Mouse (Mus musculus) embryonic facial prominence, embryonic 10.5 days (tissue): ENCODE measurements around the gene Nup155. TPM values are rescaled to one million over a fixed set of nuclear protein-coding genes. Genes with fewer than 3 reads are reported as not detected.

Experiments
- polyA plus RNA-seq: library from polyadenylated mRNA; unstranded; fragments of >200 nt; fragmentation: Nextera tagmentation; extraction: Ambion mirVana; gene quantifications from 2 replicates; pipeline ENCODE4 v1.2.1, GENCODE M21; 2016

Nup155 gene
- polyA plus RNA-seq, 1 experiment from 2014 or later, result 29.3 TPM

Other genes with a start within 250 kb of the Nup155 start
- gene Wdr70, start 10.1 kb upstream of the Nup155 start, polyA plus RNA-seq, result 78.6 and 87.4 TPM in 2 replicates
- 11.3 TPM in 2 replicates for gene Cplane1, start 59.8 kb downstream of the Nup155 start, polyA plus RNA-seq